Comparison of ENCODE assay signal across 20 mouse cellular contexts in genomic region chr17:50600178-50600577, GRCm38 (mm10).
DNase-seq lines count a peak whose midpoint lies in the region; ATAC-seq and TF ChIP-seq lines count a peak whose summit lies in the region.
"Had no signal": no experiment of that assay in that cellular context is flagged by ENCODE, and none has a peak within 500 bp of the region (broad histone marks: within the 10 kb centered on the region; RNA-seq: fewer than 3 reads in every experiment).

No protein-coding gene starts in this region.

- ATAC-seq in heart, embryonic 12.5 days (ENCODE audit: insufficient number of reproducible peaks, low FRiP score) = peak; percentile 67
- ATAC-seq in intestine, embryonic 15.5 days = 0 out of 2 replicates have a peak, but pooled peaks have one; percentile 43
- no peak for ATAC-seq in intestine, postnatal 0 days
- no peak for ATAC-seq in megakaryocyte, adult 5-6 weeks (ENCODE audit: poor library complexity, severe bottlenecking)
- ATAC-seq in stomach, postnatal 0 days (ENCODE audit: low FRiP score, low TSS enrichment) = no peak
- ATAC-seq: midbrain, embryonic 16.5 days had no signal

- no peak overlapping the region for H3K27ac ChIP-seq in heart, embryonic 12.5 days (ENCODE audit: poor library complexity, severe bottlenecking)
- no peak overlapping the region for H3K27ac ChIP-seq in intestine, embryonic 15.5 days
- no peak overlapping the region for H3K27ac ChIP-seq in intestine, postnatal 0 days (ENCODE audit: low read depth, low read length)
- no peak overlapping the region for H3K27ac ChIP-seq in stomach, postnatal 0 days (replicated peaks)
- H3K27ac ChIP-seq: embryonic facial prominence, embryonic 15.5 days; hindbrain, embryonic 12.5 days; kidney, postnatal 0 days; layer of hippocampus, adult 2 months; liver, embryonic 14.5 days; macrophage had no signal

- no peak overlapping the region for H3K9ac ChIP-seq in heart, embryonic 12.5 days
- H3K9ac ChIP-seq in intestine, embryonic 15.5 days = no peak overlapping the region
- H3K9ac ChIP-seq in intestine, postnatal 0 days (ENCODE audit: low read depth, low read length) = no peak overlapping the region
- H3K9ac ChIP-seq in stomach, postnatal 0 days (ENCODE audit: low read length) = no peak overlapping the region
- H3K9ac ChIP-seq: embryonic facial prominence, embryonic 15.5 days; hindbrain, embryonic 12.5 days; liver, embryonic 14.5 days had no signal

- 44% methylated on average over 6 of the region's 6 CpGs for WGBS in heart, embryonic 12.5 days
- 66% methylated on average over 6 of the region's 6 CpGs for WGBS in intestine, embryonic 15.5 days
- 55% methylated on average over 6 of the region's 6 CpGs for WGBS in intestine, postnatal 0 days
- 55% methylated on average over 6 of the region's 6 CpGs for WGBS in stomach, postnatal 0 days

- no peaks in the 10 kb centered on the region for H3K27me3 ChIP-seq in heart, embryonic 12.5 days (replicated peaks)
- H3K27me3 ChIP-seq in intestine, embryonic 15.5 days (replicated peaks) = no peaks in the 10 kb centered on the region
- no peaks in the 10 kb centered on the region for H3K27me3 ChIP-seq in intestine, postnatal 0 days (replicated peaks; ENCODE audit: control insufficient read depth, insufficient read depth, low read length)
- no peaks in the 10 kb centered on the region for H3K27me3 ChIP-seq in megakaryocyte, embryonic 14.5 days (replicated peaks)
- no peaks in the 10 kb centered on the region for H3K27me3 ChIP-seq in stomach, postnatal 0 days (ENCODE audit: control insufficient read depth, insufficient read depth, low read length)
- H3K27me3 ChIP-seq: CH12.LX; embryonic facial prominence, embryonic 15.5 days; hindbrain, embryonic 12.5 days had no signal

- H3K4me3 ChIP-seq in heart, embryonic 12.5 days = no peak overlapping the region
- no peak overlapping the region for H3K4me3 ChIP-seq in intestine, embryonic 15.5 days (replicated peaks)
- no peak overlapping the region for H3K4me3 ChIP-seq in intestine, postnatal 0 days (ENCODE audit: low read depth, low read length)
- peak overlapping the region; percentile 23 for H3K4me3 ChIP-seq in megakaryocyte, embryonic 14.5 days (replicated peaks)
- no peak overlapping the region for H3K4me3 ChIP-seq in stomach, postnatal 0 days (ENCODE audit: low read depth, low read length)
- H3K4me3 ChIP-seq: embryonic facial prominence, embryonic 15.5 days; hindbrain, embryonic 12.5 days; layer of hippocampus, adult 2 months had no signal

- no peak for TF ChIP-seq CTCF in intestine, postnatal 0 days (IDR thresholded peaks at IDR 0.05; ENCODE audit: low read depth)
- TF ChIP-seq CTCF in stomach, postnatal 0 days (IDR thresholded peaks at IDR 0.05; ENCODE audit: low read depth) = no peak

- no peaks in the 10 kb centered on the region for H3K36me3 ChIP-seq in heart, embryonic 12.5 days
- H3K36me3 ChIP-seq in intestine, embryonic 15.5 days = no peaks in the 10 kb centered on the region
- no peaks in the 10 kb centered on the region for H3K36me3 ChIP-seq in intestine, postnatal 0 days (ENCODE audit: control insufficient read depth, insufficient read depth)
- no peaks in the 10 kb centered on the region for H3K36me3 ChIP-seq in megakaryocyte, embryonic 14.5 days (replicated peaks; ENCODE audit: low read length)
- H3K36me3 ChIP-seq in stomach, postnatal 0 days (ENCODE audit: control insufficient read depth, insufficient read depth, low read length) = no peaks in the 10 kb centered on the region
- H3K36me3 ChIP-seq: embryonic facial prominence, embryonic 15.5 days; hindbrain, embryonic 12.5 days had no signal

- no peak for TF ChIP-seq EP300 in stomach, postnatal 0 days (optimal IDR thresholded peaks at IDR 0.05)

- peaks cover 13% of the 10 kb centered on the region for H3K4me1 ChIP-seq in heart, embryonic 12.5 days (replicated peaks)
- H3K4me1 ChIP-seq in intestine, embryonic 15.5 days (replicated peaks) = 0 out of 2 replicates have a peak, but pooled peaks cover 6% of the 10 kb centered on the region
- H3K4me1 ChIP-seq in intestine, postnatal 0 days (replicated peaks; ENCODE audit: control insufficient read depth, insufficient read depth, low read length) = peaks cover 3% of the 10 kb centered on the region; the same call in 1 of the 2 replicates
- no peaks in the 10 kb centered on the region for H3K4me1 ChIP-seq in megakaryocyte, embryonic 14.5 days
- H3K4me1 ChIP-seq in stomach, postnatal 0 days (replicated peaks; ENCODE audit: control insufficient read depth, insufficient read depth) = no peaks in the 10 kb centered on the region
- H3K4me1 ChIP-seq: embryonic facial prominence, embryonic 15.5 days; hindbrain, embryonic 12.5 days had no signal

- no peak for DNase-seq in heart, adult 8-10 months (ENCODE audit: low spot score)
- peak; percentile 17 for DNase-seq in stomach, postnatal 0 days (ENCODE audit: low spot score)
- DNase-seq: adrenal gland, postnatal 25 days; cerebellum, adult 11 months; cerebellum, postnatal 14 days; heart, adult 18-20 months; right cerebral cortex, postnatal 4 days had no signal

- no peaks in the 10 kb centered on the region for H3K9me3 ChIP-seq in heart, embryonic 12.5 days (replicated peaks)
- no peaks in the 10 kb centered on the region for H3K9me3 ChIP-seq in intestine, embryonic 15.5 days
- H3K9me3 ChIP-seq in intestine, postnatal 0 days (ENCODE audit: control insufficient read depth) = no peaks in the 10 kb centered on the region
- H3K9me3 ChIP-seq in megakaryocyte, embryonic 14.5 days = no peaks in the 10 kb centered on the region
- H3K9me3 ChIP-seq in stomach, postnatal 0 days (ENCODE audit: control insufficient read depth, low read length) = no peaks in the 10 kb centered on the region
- H3K9me3 ChIP-seq: embryonic facial prominence, embryonic 15.5 days; hindbrain, embryonic 12.5 days had no signal

- H3K4me2 ChIP-seq in heart, embryonic 12.5 days = no peak overlapping the region
- no peak overlapping the region for H3K4me2 ChIP-seq in intestine, embryonic 15.5 days (replicated peaks)
- no peak overlapping the region for H3K4me2 ChIP-seq in intestine, postnatal 0 days (replicated peaks; ENCODE audit: low read depth)
- no peak overlapping the region for H3K4me2 ChIP-seq in stomach, postnatal 0 days (replicated peaks; ENCODE audit: low read depth)
- H3K4me2 ChIP-seq: embryonic facial prominence, embryonic 15.5 days; hindbrain, embryonic 12.5 days had no signal

Comparison
In these comparisons a context has a peak if more than half of its experiments do, and no peak if none do; other contexts are left out.
1. ATAC-seq: peak in heart, embryonic 12.5 days (single experiment) and intestine, embryonic 15.5 days (single experiment); none in intestine, postnatal 0 days (single experiment), megakaryocyte, adult 5-6 weeks (single experiment) and stomach, postnatal 0 days (single experiment).